ENCODE assay signal across 23 mouse cellular contexts in genomic region chr4:63595259-63595658, GRCm38 (mm10). TPM values are rescaled to one million over a fixed set of nuclear protein-coding genes. Genes with fewer than 3 reads are reported as not detected.
A peak's percentile ranks its signal among the peaks of the same experiment; 100 is the strongest.
DNase-seq lines count a peak whose midpoint lies in the region; ATAC-seq and TF ChIP-seq lines count a peak whose summit lies in the region.
"Had no signal": no experiment of that assay in that cellular context is flagged by ENCODE, and none has a peak within 500 bp of the region (broad histone marks: within the 10 kb centered on the region; RNA-seq: fewer than 3 reads in every experiment).

No protein-coding gene starts in this region.

- no peaks in the 10 kb centered on the region for H3K27me3 ChIP-seq in liver, postnatal 0 days (ENCODE audit: insufficient read depth, low read length)
- H3K27me3 ChIP-seq in intestine, postnatal 0 days (replicated peaks; ENCODE audit: control insufficient read depth, insufficient read depth, low read length), result no peaks in the 10 kb centered on the region
- no peaks in the 10 kb centered on the region for H3K27me3 ChIP-seq in stomach, postnatal 0 days (ENCODE audit: control insufficient read depth, insufficient read depth, low read length)
- H3K27me3 ChIP-seq: forebrain, embryonic 12.5 days; hindbrain, embryonic 13.5 days; kidney, embryonic 15.5 days; limb, embryonic 12.5 days; midbrain, embryonic 15.5 days; neural tube, embryonic 13.5 days; stomach, embryonic 15.5 days had no signal

- no peaks in the 10 kb centered on the region for H3K36me3 ChIP-seq in liver, postnatal 0 days (replicated peaks; ENCODE audit: insufficient read depth, low read length)
- H3K36me3 ChIP-seq in intestine, postnatal 0 days (ENCODE audit: control insufficient read depth, insufficient read depth), result no peaks in the 10 kb centered on the region
- no peaks in the 10 kb centered on the region for H3K36me3 ChIP-seq in stomach, postnatal 0 days (ENCODE audit: control insufficient read depth, insufficient read depth, low read length)
- H3K36me3 ChIP-seq: forebrain, embryonic 12.5 days; hindbrain, embryonic 13.5 days; kidney, embryonic 15.5 days; limb, embryonic 12.5 days; midbrain, embryonic 15.5 days; neural tube, embryonic 13.5 days; stomach, embryonic 15.5 days had no signal

- no peak overlapping the region for H3K9ac ChIP-seq in liver, postnatal 0 days (replicated peaks)
- no peak overlapping the region for H3K9ac ChIP-seq in intestine, postnatal 0 days (ENCODE audit: low read depth, low read length)
- no peak overlapping the region for H3K9ac ChIP-seq in stomach, postnatal 0 days (ENCODE audit: low read length)
- H3K9ac ChIP-seq: forebrain, embryonic 12.5 days; hindbrain, embryonic 13.5 days; kidney, embryonic 15.5 days; limb, embryonic 12.5 days; midbrain, embryonic 15.5 days; neural tube, embryonic 13.5 days; stomach, embryonic 15.5 days had no signal

- H3K4me2 ChIP-seq in liver, postnatal 0 days (ENCODE audit: low read depth, low read length), result peak overlapping the region; percentile 1; the same call in 1 of the 2 replicates
- no peak overlapping the region for H3K4me2 ChIP-seq in intestine, postnatal 0 days (replicated peaks; ENCODE audit: low read depth)
- H3K4me2 ChIP-seq in stomach, postnatal 0 days (replicated peaks; ENCODE audit: low read depth), result no peak overlapping the region
- H3K4me2 ChIP-seq: forebrain, embryonic 12.5 days; hindbrain, embryonic 13.5 days; kidney, embryonic 15.5 days; limb, embryonic 12.5 days; midbrain, embryonic 15.5 days; neural tube, embryonic 13.5 days; stomach, embryonic 15.5 days had no signal

- no peak for DNase-seq in liver, postnatal 0 days
- DNase-seq in liver, result no peak
- no peak for DNase-seq in stomach, postnatal 0 days (ENCODE audit: low spot score)
- DNase-seq in kidney, adult 11 months, result no peak
- no peak for DNase-seq in thymus, postnatal 10 days (ENCODE audit: low spot score in 2 of 2)
- DNase-seq in MN1 (ENCODE audit: low spot score), result no peak
- DNase-seq: cerebellum, adult 11-12 months; right cerebral cortex, postnatal 4 days; thymus, postnatal 36 days had no signal

- ATAC-seq in liver, postnatal 0 days, result no peak
- ATAC-seq in activated CD4-positive, CD25-positive, alpha-beta regulatory T cell, adult 4 months, result peak; percentile 86
- ATAC-seq in intestine, postnatal 0 days, result peak; percentile 9; the same call in 1 of the 2 replicates
- ATAC-seq in stomach, postnatal 0 days (ENCODE audit: low FRiP score, low TSS enrichment), result no peak
- ATAC-seq: midbrain, embryonic 15.5 days had no signal

- TF ChIP-seq CTCF in liver, postnatal 0 days (IDR thresholded peaks at IDR 0.05; ENCODE audit: low read depth), result no peak
- TF ChIP-seq CTCF in intestine, postnatal 0 days (IDR thresholded peaks at IDR 0.05; ENCODE audit: low read depth), result no peak
- no peak for TF ChIP-seq CTCF in stomach, postnatal 0 days (IDR thresholded peaks at IDR 0.05; ENCODE audit: low read depth)

- WGBS in liver, postnatal 0 days (ENCODE audit: insufficient replicate concordance), result 29% methylated on average over 10 of the region's 10 CpGs
- 19% methylated on average over 10 of the region's 10 CpGs for WGBS in intestine, postnatal 0 days
- WGBS in stomach, postnatal 0 days, result 43% methylated on average over 10 of the region's 10 CpGs

- no peak for TF ChIP-seq EP300 in liver, postnatal 0 days (IDR thresholded peaks at IDR 0.05; ENCODE audit: low read depth)
- no peak for TF ChIP-seq EP300 in stomach, postnatal 0 days (optimal IDR thresholded peaks at IDR 0.05)

- no peaks in the 10 kb centered on the region for H3K9me3 ChIP-seq in liver, postnatal 0 days (ENCODE audit: low read length)
- H3K9me3 ChIP-seq in intestine, postnatal 0 days (ENCODE audit: control insufficient read depth), result no peaks in the 10 kb centered on the region
- no peaks in the 10 kb centered on the region for H3K9me3 ChIP-seq in stomach, postnatal 0 days (ENCODE audit: control insufficient read depth, low read length)
- H3K9me3 ChIP-seq: forebrain, embryonic 12.5 days; hindbrain, embryonic 13.5 days; kidney, embryonic 15.5 days; limb, embryonic 12.5 days; midbrain, embryonic 15.5 days; neural tube, embryonic 13.5 days; stomach, embryonic 15.5 days had no signal

- no peak overlapping the region for H3K4me3 ChIP-seq in liver, postnatal 0 days (ENCODE audit: low read depth, low read length)
- no peak overlapping the region for H3K4me3 ChIP-seq in intestine, postnatal 0 days (ENCODE audit: low read depth, low read length)
- H3K4me3 ChIP-seq in stomach, postnatal 0 days (ENCODE audit: low read depth, low read length), result no peak overlapping the region
- H3K4me3 ChIP-seq: forebrain, embryonic 12.5 days; hindbrain, embryonic 13.5 days; kidney, embryonic 15.5 days; limb, embryonic 12.5 days; midbrain, embryonic 15.5 days; neural tube, embryonic 13.5 days; stomach, embryonic 15.5 days had no signal

- H3K4me1 ChIP-seq in liver, postnatal 0 days (ENCODE audit: insufficient read depth), result peaks cover 10% of the 10 kb centered on the region; the same call in 1 of the 2 replicates
- peaks cover 9% of the 10 kb centered on the region; the same call in 1 of the 2 replicates for H3K4me1 ChIP-seq in intestine, postnatal 0 days (replicated peaks; ENCODE audit: control insufficient read depth, insufficient read depth, low read length)
- no peaks in the 10 kb centered on the region for H3K4me1 ChIP-seq in stomach, postnatal 0 days (replicated peaks; ENCODE audit: control insufficient read depth, insufficient read depth)
- H3K4me1 ChIP-seq: hindbrain, embryonic 13.5 days; limb, embryonic 12.5 days; midbrain, embryonic 15.5 days; neural tube, embryonic 13.5 days; stomach, embryonic 15.5 days had no signal

- H3K27ac ChIP-seq in liver, postnatal 0 days (ENCODE audit: low read depth), result no peak overlapping the region
- no peak overlapping the region for H3K27ac ChIP-seq in intestine, postnatal 0 days (ENCODE audit: low read depth, low read length)
- 0 out of 2 replicates have a peak overlapping the region, but pooled peaks have one; percentile 8 for H3K27ac ChIP-seq in stomach, postnatal 0 days (replicated peaks)
- H3K27ac ChIP-seq: forebrain, embryonic 12.5 days; hindbrain, embryonic 13.5 days; limb, embryonic 12.5 days; midbrain, embryonic 15.5 days; neural tube, embryonic 13.5 days; stomach, embryonic 15.5 days had no signal

RNA-seq across cellular contexts. Expression of gene Gm11213, which starts 9.8 kb away (rescaled TPM):
- not detected in 2 replicates for polyA plus RNA-seq in liver, postnatal 0 days (2015; fragmentation: Nextera tagmentation; extraction: Ambion mirVana)
- polyA plus RNA-seq in activated CD4-positive, CD25-positive, alpha-beta regulatory T cell, adult 4 months (2017; shearing (Covaris generic)), result not detected
- polyA plus RNA-seq in intestine, postnatal 0 days (2015; fragmentation: Nextera tagmentation; extraction: Ambion mirVana), result not detected in 2 replicates
- polyA plus RNA-seq in stomach, postnatal 0 days (2015; fragmentation: Nextera tagmentation; extraction: Ambion mirVana), result not detected in 2 replicates
- polyA plus RNA-seq: brain, embryonic 14.5 days; C2C12; forebrain, embryonic 12.5 days; gonadal fat pad, adult 2 months; heart, embryonic 16.5 days; hindbrain, embryonic 13.5 days; kidney, embryonic 15.5 days; limb, embryonic 12.5 days; macrophage; midbrain, embryonic 15.5 days; neural tube, embryonic 13.5 days; stomach, embryonic 15.5 days had no signal

RNA-seq across cellular contexts. Expression of gene Tex48, which starts 27.0 kb away (rescaled TPM):
- not detected in 2 replicates for polyA plus RNA-seq in liver, postnatal 0 days (2015; fragmentation: Nextera tagmentation; extraction: Ambion mirVana)
- not detected for polyA plus RNA-seq in activated CD4-positive, CD25-positive, alpha-beta regulatory T cell, adult 4 months (2017; shearing (Covaris generic))
- not detected in 2 replicates for polyA plus RNA-seq in intestine, postnatal 0 days (2015; fragmentation: Nextera tagmentation; extraction: Ambion mirVana)
- not detected in 2 replicates for polyA plus RNA-seq in stomach, postnatal 0 days (2015; fragmentation: Nextera tagmentation; extraction: Ambion mirVana)
- polyA plus RNA-seq: brain, embryonic 14.5 days; C2C12; forebrain, embryonic 12.5 days; heart, embryonic 16.5 days; hindbrain, embryonic 13.5 days; kidney, embryonic 15.5 days; limb, embryonic 12.5 days; macrophage; midbrain, embryonic 15.5 days; neural tube, embryonic 13.5 days; stomach, embryonic 15.5 days had no signal

RNA-seq across cellular contexts. Expression of gene Tmem268, which starts 36.7 kb away (rescaled TPM):
- polyA plus RNA-seq in liver, postnatal 0 days (2015; fragmentation: Nextera tagmentation; extraction: Ambion mirVana), result 13.1 and 17.3 TPM in 2 replicates
- 10 to 100 TPM; 16.6 to 17.6 TPM for polyA plus RNA-seq in activated CD4-positive, CD25-positive, alpha-beta regulatory T cell, adult 4 months (2017; shearing (Covaris generic))
- 15.5 and 18.7 TPM in 2 replicates for polyA plus RNA-seq in intestine, postnatal 0 days (2015; fragmentation: Nextera tagmentation; extraction: Ambion mirVana)
- polyA plus RNA-seq in stomach, postnatal 0 days (2015; fragmentation: Nextera tagmentation; extraction: Ambion mirVana), result 4.3 and 4.9 TPM in 2 replicates

RNA-seq across cellular contexts. Expression of gene Atp6v1g1, which starts 50.7 kb away (rescaled TPM):
- 148 and 152 TPM in 2 replicates for polyA plus RNA-seq in liver, postnatal 0 days (2015; fragmentation: Nextera tagmentation; extraction: Ambion mirVana)
- polyA plus RNA-seq in activated CD4-positive, CD25-positive, alpha-beta regulatory T cell, adult 4 months (2017; shearing (Covaris generic)), result 100 to 1,000 TPM; 180 to 210 TPM
- 345 and 364 TPM in 2 replicates for polyA plus RNA-seq in intestine, postnatal 0 days (2015; fragmentation: Nextera tagmentation; extraction: Ambion mirVana)
- polyA plus RNA-seq in stomach, postnatal 0 days (2015; fragmentation: Nextera tagmentation; extraction: Ambion mirVana), result 221 and 234 TPM in 2 replicates

Comparison
In these comparisons a context has a peak if more than half of its experiments do, and no peak if none do; other contexts are left out.
1. ATAC-seq: peak in activated CD4-positive, CD25-positive, alpha-beta regulatory T cell, adult 4 months (single experiment) and intestine, postnatal 0 days (single experiment); none in liver, postnatal 0 days (single experiment) and stomach, postnatal 0 days (single experiment).